ENCODE assay signal across 28 mouse cellular contexts in genomic region chr13:45672628-45673027, GRCm38 (mm10).
DNase-seq lines count a peak whose midpoint lies in the region; ATAC-seq and TF ChIP-seq lines count a peak whose summit lies in the region.
"Had no signal": no experiment of that assay in that cellular context is flagged by ENCODE, and none has a peak within 500 bp of the region (broad histone marks: within the 10 kb centered on the region; RNA-seq: fewer than 3 reads in every experiment).

No protein-coding gene starts in this region.

- no peak for TF ChIP-seq CTCF in liver, adult 2 months (IDR thresholded peaks at IDR 0.05; ENCODE audit: low read depth, low read length)

- no peaks in the 10 kb centered on the region for H3K27me3 ChIP-seq in liver, adult 2 months (ENCODE audit: control insufficient read depth, insufficient read depth, low read length)
- no peaks in the 10 kb centered on the region for H3K27me3 ChIP-seq in liver, embryonic 11.5 days (replicated peaks; ENCODE audit: control insufficient read depth, insufficient read depth, low read length)
- H3K27me3 ChIP-seq in midbrain, embryonic 11.5 days (ENCODE audit: control insufficient read depth, insufficient read depth, low read length): no peaks in the 10 kb centered on the region
- H3K27me3 ChIP-seq: embryonic facial prominence, embryonic 12.5 days; embryonic facial prominence, embryonic 15.5 days; forebrain, embryonic 12.5 days; Patski had no signal

- H3K9ac ChIP-seq in liver, adult 2 months (ENCODE audit: low read depth, low read length): no peak overlapping the region
- no peak overlapping the region for H3K9ac ChIP-seq in liver, embryonic 11.5 days (ENCODE audit: low read depth, low read length)
- no peak overlapping the region for H3K9ac ChIP-seq in midbrain, embryonic 11.5 days (ENCODE audit: low read length)
- H3K9ac ChIP-seq: embryonic facial prominence, embryonic 12.5 days; embryonic facial prominence, embryonic 15.5 days; forebrain, embryonic 12.5 days; hindbrain, embryonic 14.5 days had no signal

- no peaks in the 10 kb centered on the region for H3K4me1 ChIP-seq in liver, adult 2 months (ENCODE audit: control insufficient read depth, insufficient read depth, low read length)
- H3K4me1 ChIP-seq in liver, embryonic 11.5 days (replicated peaks; ENCODE audit: control insufficient read depth, insufficient read depth, low read length): no peaks in the 10 kb centered on the region
- H3K4me1 ChIP-seq in midbrain, embryonic 11.5 days (ENCODE audit: control insufficient read depth, insufficient read depth, low read length): no peaks in the 10 kb centered on the region
- H3K4me1 ChIP-seq: embryonic facial prominence, embryonic 12.5 days; embryonic facial prominence, embryonic 15.5 days; forebrain, embryonic 12.5 days had no signal

- DNase-seq in gastrocnemius, adult 18-20 months (ENCODE audit: low spot score): peak; percentile 17
- no peak for DNase-seq in gastrocnemius, postnatal 10 days
- peak; percentile 33 for DNase-seq in liver, adult 2 months (ENCODE audit: extremely low read depth, low read depth, low spot score)
- DNase-seq in liver, embryonic 11.5 days (ENCODE audit: low spot score): no peak
- peak; percentile 37 for DNase-seq in adipocyte (ENCODE audit: low spot score)
- no peak for DNase-seq in midbrain, embryonic 11.5 days (ENCODE audit: low spot score, missing footprints)
- no peak for DNase-seq in frontal cortex, postnatal 10 days (ENCODE audit: low spot score in 2 of 2)
- DNase-seq: adrenal gland, adult 2 months; adrenal gland, postnatal 14 days; B cell, adult 2 months; cerebellum, adult 11-12 months; cerebellum, adult 9-10 months; cerebellum, postnatal 14 days; gastrocnemius, postnatal 25 days; kidney, adult 18-20 months; kidney, adult 9 months had no signal

- H3K79me2 ChIP-seq in liver, adult 2 months (ENCODE audit: control insufficient read depth, insufficient read depth, low read length): peaks cover 2% of the 10 kb centered on the region; the same call in 1 of the 2 replicates

- H3K9me3 ChIP-seq in liver, embryonic 11.5 days (ENCODE audit: control insufficient read depth, low read length): no peaks in the 10 kb centered on the region
- no peaks in the 10 kb centered on the region for H3K9me3 ChIP-seq in midbrain, embryonic 11.5 days (ENCODE audit: control insufficient read depth, low read length)
- H3K9me3 ChIP-seq: embryonic facial prominence, embryonic 12.5 days; embryonic facial prominence, embryonic 15.5 days; forebrain, embryonic 12.5 days had no signal

- no peak overlapping the region for H3K4me2 ChIP-seq in liver, embryonic 11.5 days
- H3K4me2 ChIP-seq in midbrain, embryonic 11.5 days: no peak overlapping the region
- H3K4me2 ChIP-seq: embryonic facial prominence, embryonic 12.5 days; embryonic facial prominence, embryonic 15.5 days; forebrain, embryonic 12.5 days; heart, embryonic 11.5 days; hindbrain, embryonic 14.5 days had no signal

- no peak for TF ChIP-seq POLR2A in liver, adult 2 months (IDR thresholded peaks at IDR 0.05; ENCODE audit: extremely low read depth, insufficient read depth, low read length)

- 21% methylated on average over 2 of the region's 2 CpGs for WGBS in liver, adult 2 months
- 55% methylated on average over 2 of the region's 2 CpGs for WGBS in liver, embryonic 11.5 days
- WGBS in midbrain, embryonic 11.5 days: 74% methylated on average over 2 of the region's 2 CpGs

- H3K4me3 ChIP-seq in liver, adult 2 months (ENCODE audit: insufficient read depth, low read depth, low read length): no peak overlapping the region
- no peak overlapping the region for H3K4me3 ChIP-seq in liver, embryonic 11.5 days (ENCODE audit: low read depth, low read length)
- no peak overlapping the region for H3K4me3 ChIP-seq in midbrain, embryonic 11.5 days (ENCODE audit: low read depth, low read length)
- H3K4me3 ChIP-seq: embryonic facial prominence, embryonic 12.5 days; embryonic facial prominence, embryonic 15.5 days; erythroblast, embryonic 14.5 days; forebrain, embryonic 12.5 days had no signal

- no peaks in the 10 kb centered on the region; the same call in 1 of the 2 replicates for H3K36me3 ChIP-seq in liver, adult 2 months (ENCODE audit: control insufficient read depth, insufficient read depth, low read length)
- H3K36me3 ChIP-seq in liver, embryonic 11.5 days (ENCODE audit: control insufficient read depth, insufficient read depth, low read length): no peaks in the 10 kb centered on the region
- H3K36me3 ChIP-seq in midbrain, embryonic 11.5 days (ENCODE audit: control insufficient read depth, insufficient read depth, low read length): no peaks in the 10 kb centered on the region
- H3K36me3 ChIP-seq: embryonic facial prominence, embryonic 12.5 days; embryonic facial prominence, embryonic 15.5 days; forebrain, embryonic 12.5 days had no signal

- ATAC-seq in liver, embryonic 11.5 days (replicated peaks; ENCODE audit: low FRiP score): no peak
- peak; percentile 50; the same call in 1 of the 2 replicates for ATAC-seq in megakaryocyte-erythroid progenitor cell, adult 5-6 weeks (replicated peaks; ENCODE audit: low FRiP score, low TSS enrichment, poor library complexity, severe bottlenecking)
- ATAC-seq in midbrain, embryonic 11.5 days (ENCODE audit: low FRiP score): no peak
- ATAC-seq: forebrain, embryonic 16.5 days; hindbrain, postnatal 0 days; inflammation-experienced regulatory T-cells, adult 6 months; intestine, embryonic 16.5 days; Patski had no signal

- no peak overlapping the region for H3K27ac ChIP-seq in liver, adult 2 months (replicated peaks; ENCODE audit: insufficient read depth, low read depth, low read length)
- H3K27ac ChIP-seq in liver, embryonic 11.5 days (ENCODE audit: low read depth, low read length): no peak overlapping the region
- H3K27ac ChIP-seq in midbrain, embryonic 11.5 days (ENCODE audit: low read depth, low read length): no peak overlapping the region
- H3K27ac ChIP-seq: embryonic facial prominence, embryonic 12.5 days; embryonic facial prominence, embryonic 15.5 days; forebrain, embryonic 12.5 days; hindbrain, embryonic 14.5 days; hindbrain, postnatal 0 days had no signal

Comparison
In these comparisons a context has a peak if more than half of its experiments do, and no peak if none do; other contexts are left out.
1. DNase-seq: peak in gastrocnemius, adult 18-20 months (single experiment), liver, adult 2 months (single experiment) and adipocyte (single experiment); none in gastrocnemius, postnatal 10 days (single experiment), liver, embryonic 11.5 days (single experiment), midbrain, embryonic 11.5 days (single experiment) and frontal cortex, postnatal 10 days (0 of 2).